Mouse (Mus musculus): Measurements from ENCODE around the gene Cfap73.

Gene Cfap73

DNA sequence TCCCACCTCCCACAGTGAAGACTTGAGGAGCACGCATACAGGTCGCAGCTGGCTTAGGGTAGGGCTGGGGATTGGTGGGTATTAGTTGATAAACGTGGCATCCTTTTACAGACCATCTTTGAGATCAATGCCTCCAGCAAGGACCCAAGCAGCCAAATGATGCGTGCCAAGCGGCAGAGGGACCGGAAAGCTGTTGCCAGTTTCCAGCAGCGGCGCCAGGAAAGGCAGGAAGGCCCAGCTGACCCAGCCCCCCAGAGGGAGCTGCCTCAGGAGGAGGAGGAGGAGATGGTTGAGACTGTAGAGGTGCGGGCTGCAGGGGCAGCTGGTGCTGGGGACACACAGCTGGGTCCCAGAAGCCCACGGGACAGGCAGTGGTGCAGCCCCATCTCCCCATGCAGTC lies 9.6 kb downstream of the Cfap73 start:
- TF ChIP-seq NANOG (IDR thresholded peaks at IDR 0.05; ENCODE audit: borderline replicate concordance, low read length) (no peak), POU5F1 (IDR thresholded peaks at IDR 0.05; ENCODE audit: borderline replicate concordance, low read length) (no peak), CTCF (conservative IDR thresholded peaks at IDR 0.05; ENCODE audit: low read length) (no peak)
- Histone ChIP-seq H3K9me3 (ENCODE audit: low read length) (no peaks in the 10 kb centered on the region), H3K4me1 (replicated peaks; ENCODE audit: low read depth, low read length) (peaks cover 93% of the 10 kb centered on the region), H3K27me3 (ENCODE audit: insufficient read depth, low read length) (no peaks in the 10 kb centered on the region), H3K4me3 (replicated peaks; ENCODE audit: low read length) (no peak overlapping the region), H3K36me3 (ENCODE audit: insufficient read depth, low read length) (peaks cover 98% of the 10 kb centered on the region)

DNA sequence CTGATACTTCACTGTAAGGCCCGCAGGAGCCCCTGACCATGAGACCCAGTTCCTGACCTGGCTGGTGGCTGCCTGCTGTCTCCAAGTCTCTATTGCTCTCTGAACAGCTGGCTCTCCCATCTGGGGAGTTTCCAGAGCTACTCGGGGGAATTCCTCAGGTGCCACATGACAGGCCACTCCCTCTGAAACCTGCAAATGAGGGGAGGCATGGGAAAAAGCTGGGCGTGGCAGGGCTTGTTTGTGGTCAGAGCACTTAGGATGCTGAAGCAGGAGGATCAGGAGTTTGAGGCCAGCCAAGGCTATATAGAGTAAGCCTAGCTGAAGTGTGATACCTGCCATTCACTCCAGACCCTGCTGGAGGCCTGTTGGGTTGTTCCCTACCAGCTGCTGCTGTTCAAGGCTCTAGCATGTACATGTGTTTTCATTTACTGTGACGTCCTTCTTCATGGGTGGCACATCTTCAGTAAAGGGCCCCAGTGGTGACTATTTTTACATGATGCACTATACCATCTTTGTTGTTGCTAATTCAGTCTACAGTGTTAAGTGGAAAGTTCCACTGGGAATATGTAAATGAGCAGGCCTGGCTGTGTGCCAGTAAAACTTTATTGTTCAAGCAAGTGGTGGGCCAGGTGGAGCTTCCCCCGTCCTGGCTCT lies 11.7 kb downstream of the Cfap73 start:
- Histone ChIP-seq H3K4me3 (replicated peaks; ENCODE audit: low read length) (0 out of 2 replicates have a peak overlapping the region, but pooled peaks have one; percentile 20), H3K4me1 (replicated peaks; ENCODE audit: low read depth, low read length) (peaks cover 93% of the 10 kb centered on the region), H3K36me3 (ENCODE audit: insufficient read depth, low read length) (peaks cover 98% of the 10 kb centered on the region), H3K27me3 (ENCODE audit: insufficient read depth, low read length) (no peaks in the 10 kb centered on the region), H3K9me3 (ENCODE audit: low read length) (no peaks in the 10 kb centered on the region)
- TF ChIP-seq CTCF (conservative IDR thresholded peaks at IDR 0.05; ENCODE audit: low read length) (no peak), POU5F1 (IDR thresholded peaks at IDR 0.05; ENCODE audit: borderline replicate concordance, low read length) (no peak), NANOG (IDR thresholded peaks at IDR 0.05; ENCODE audit: borderline replicate concordance, low read length) (no peak)

GRCm38 (mm10) chr5:120621846-120622197 lies 12.2 kb downstream of the Cfap73 start:
- peaks cover 98% of the 10 kb centered on the region for H3K36me3 ChIP-seq (ENCODE audit: insufficient read depth, low read length)
- H3K27me3 ChIP-seq (ENCODE audit: insufficient read depth, low read length) = no peaks in the 10 kb centered on the region
- TF ChIP-seq NANOG (IDR thresholded peaks at IDR 0.05; ENCODE audit: borderline replicate concordance, low read length) (no peak), CTCF (conservative IDR thresholded peaks at IDR 0.05; ENCODE audit: low read length) (no peak)
- peaks cover 93% of the 10 kb centered on the region for H3K4me1 ChIP-seq (replicated peaks; ENCODE audit: low read depth, low read length)
- no peaks in the 10 kb centered on the region for H3K9me3 ChIP-seq (ENCODE audit: low read length)
- 0 out of 2 replicates have a peak overlapping the region, but pooled peaks have one; percentile 20 for H3K4me3 ChIP-seq (replicated peaks; ENCODE audit: low read length)

GRCm38 (mm10) chr5:120621078-120621765 lies 12.8 kb downstream of the Cfap73 start:
- Histone ChIP-seq H3K36me3 (ENCODE audit: insufficient read depth, low read length) (peaks cover 100% of the 10 kb centered on the region), H3K9me3 (ENCODE audit: low read length) (no peaks in the 10 kb centered on the region), H3K4me1 (replicated peaks; ENCODE audit: low read depth, low read length) (peaks cover 95% of the 10 kb centered on the region), H3K4me3 (replicated peaks; ENCODE audit: low read length) (0 out of 2 replicates have a peak overlapping the region, but pooled peaks have one; percentile 14), H3K27me3 (ENCODE audit: insufficient read depth, low read length) (no peaks in the 10 kb centered on the region)
- no peak for TF ChIP-seq POU5F1 (IDR thresholded peaks at IDR 0.05; ENCODE audit: borderline replicate concordance, low read length)
- no peak for TF ChIP-seq CTCF (conservative IDR thresholded peaks at IDR 0.05; ENCODE audit: low read length)
- no peak for TF ChIP-seq NANOG (IDR thresholded peaks at IDR 0.05; ENCODE audit: borderline replicate concordance, low read length)

DNA sequence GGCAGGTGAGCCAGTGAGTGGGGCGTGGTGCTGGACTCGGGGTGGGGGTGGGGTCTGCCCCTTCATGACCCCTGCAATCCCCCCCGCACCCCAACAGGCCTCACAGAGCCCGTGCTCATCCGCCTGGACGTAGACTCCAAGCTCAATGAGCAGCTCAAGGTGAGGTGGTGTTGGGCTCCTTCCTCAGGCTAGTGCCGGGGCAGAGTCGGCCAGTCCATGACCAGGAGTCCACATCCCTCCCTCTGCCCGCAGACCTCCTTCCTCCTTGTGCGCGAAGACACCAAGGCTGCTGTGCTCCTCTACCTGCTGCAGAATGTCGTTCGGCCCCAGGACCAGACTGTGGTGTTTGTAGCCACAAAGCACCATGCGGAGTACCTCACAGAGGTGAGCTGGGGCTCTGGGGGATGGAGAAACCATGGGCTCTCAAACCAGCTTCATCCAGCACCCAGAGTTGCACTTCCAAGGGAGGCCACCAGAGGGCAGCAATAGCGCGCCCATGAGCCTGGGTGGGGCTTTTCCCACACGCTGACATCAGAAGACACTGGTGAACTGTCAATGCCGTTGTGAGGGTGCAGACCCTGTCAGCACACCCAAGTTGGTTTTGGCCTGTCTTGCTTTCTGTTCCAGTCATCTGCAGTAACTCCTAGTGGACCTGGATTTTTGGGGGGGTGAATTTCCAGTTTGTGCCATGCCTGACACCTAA lies 13.5 kb downstream of the Cfap73 start:
- no peak for TF ChIP-seq POU5F1 (IDR thresholded peaks at IDR 0.05; ENCODE audit: borderline replicate concordance, low read length)
- TF ChIP-seq CTCF (conservative IDR thresholded peaks at IDR 0.05; ENCODE audit: low read length) = peak; percentile 99
- Histone ChIP-seq H3K27me3 (ENCODE audit: insufficient read depth, low read length) (no peaks in the 10 kb centered on the region), H3K9me3 (ENCODE audit: low read length) (no peaks in the 10 kb centered on the region), H3K4me1 (replicated peaks; ENCODE audit: low read depth, low read length) (peaks cover 94% of the 10 kb centered on the region), H3K4me3 (replicated peaks; ENCODE audit: low read length) (peak overlapping the region; percentile 39; the same call in 1 of the 2 replicates), H3K36me3 (ENCODE audit: insufficient read depth, low read length) (peaks cover 100% of the 10 kb centered on the region)

DNA sequence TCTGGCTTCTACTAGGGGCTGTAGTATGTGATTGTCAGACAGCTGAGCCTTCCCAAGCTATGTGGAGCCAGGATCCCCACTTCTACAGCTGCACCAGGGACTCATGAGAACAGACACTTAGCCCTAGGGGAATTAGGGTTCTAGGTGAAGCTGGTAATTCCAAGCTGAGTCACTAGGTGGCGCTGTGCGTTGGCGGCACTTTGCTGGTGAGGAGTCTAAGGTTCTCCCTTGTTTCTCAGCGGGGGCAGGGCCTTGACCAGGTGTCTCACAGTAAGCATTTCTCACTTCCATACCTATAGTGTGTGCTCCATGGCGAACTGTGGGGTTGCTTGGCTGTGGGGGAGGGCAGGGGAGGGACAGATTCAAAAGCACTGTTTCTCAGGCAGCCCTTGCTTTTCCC lies 14.8 kb downstream of the Cfap73 start:
- peaks cover 94% of the 10 kb centered on the region for H3K36me3 ChIP-seq (ENCODE audit: insufficient read depth, low read length)
- H3K4me3 ChIP-seq (replicated peaks; ENCODE audit: low read length) = peak overlapping the region; percentile 50; the same call in 1 of the 2 replicates
- H3K27me3 ChIP-seq (ENCODE audit: insufficient read depth, low read length) = no peaks in the 10 kb centered on the region
- peaks cover 95% of the 10 kb centered on the region for H3K4me1 ChIP-seq (replicated peaks; ENCODE audit: low read depth, low read length)
- no peaks in the 10 kb centered on the region for H3K9me3 ChIP-seq (ENCODE audit: low read length)
- TF ChIP-seq NANOG (IDR thresholded peaks at IDR 0.05; ENCODE audit: borderline replicate concordance, low read length) (no peak), CTCF (conservative IDR thresholded peaks at IDR 0.05; ENCODE audit: low read length) (peak; percentile 98)

DNA sequence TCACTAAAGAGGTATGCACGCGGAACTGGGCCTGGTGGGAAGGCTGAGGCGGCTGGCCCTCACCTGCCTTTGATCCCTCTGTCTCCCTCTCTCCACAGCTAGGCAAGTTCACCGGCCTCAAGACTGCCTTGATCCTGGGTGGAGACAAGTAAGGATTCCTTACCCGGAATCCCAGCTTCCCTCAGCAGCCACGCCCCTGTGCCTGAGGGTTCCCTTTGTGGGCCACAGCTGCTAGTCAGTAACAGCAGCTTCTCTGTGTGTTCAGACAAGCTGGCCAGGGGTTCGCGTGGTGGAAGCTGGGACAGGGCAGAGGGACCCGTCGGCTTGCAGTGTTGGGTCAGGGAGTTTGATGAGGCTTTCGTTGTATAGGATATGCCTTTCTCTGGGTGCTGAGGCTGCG lies 15.3 kb downstream of the Cfap73 start:
- TF ChIP-seq NANOG (IDR thresholded peaks at IDR 0.05; ENCODE audit: borderline replicate concordance, low read length) (no peak), CTCF (conservative IDR thresholded peaks at IDR 0.05; ENCODE audit: low read length) (no peak), POU5F1 (IDR thresholded peaks at IDR 0.05; ENCODE audit: borderline replicate concordance, low read length) (no peak)
- no peaks in the 10 kb centered on the region for H3K27me3 ChIP-seq (ENCODE audit: insufficient read depth, low read length)
- H3K4me3 ChIP-seq (replicated peaks; ENCODE audit: low read length) = peak overlapping the region; percentile 50
- no peaks in the 10 kb centered on the region for H3K9me3 ChIP-seq (ENCODE audit: low read length)
- H3K36me3 ChIP-seq (ENCODE audit: insufficient read depth, low read length) = peaks cover 90% of the 10 kb centered on the region
- peaks cover 95% of the 10 kb centered on the region for H3K4me1 ChIP-seq (replicated peaks; ENCODE audit: low read depth, low read length)

- H3K4me1 ChIP-seq (replicated peaks; ENCODE audit: low read depth, low read length) = peaks cover 82% of the 10 kb centered on the region
- no peak for TF ChIP-seq NANOG (IDR thresholded peaks at IDR 0.05; ENCODE audit: borderline replicate concordance, low read length)
- TF ChIP-seq CTCF (conservative IDR thresholded peaks at IDR 0.05; ENCODE audit: low read length) = peak; percentile 98
- no peak overlapping the region for H3K4me3 ChIP-seq (replicated peaks; ENCODE audit: low read length)
- no peaks in the 10 kb centered on the region for H3K9me3 ChIP-seq (ENCODE audit: low read length)
- H3K27me3 ChIP-seq (ENCODE audit: insufficient read depth, low read length) = no peaks in the 10 kb centered on the region
- peaks cover 67% of the 10 kb centered on the region for H3K36me3 ChIP-seq (ENCODE audit: insufficient read depth, low read length)
Measured at GRCm38 (mm10) chr5:120615903-120616302, 18.1 kb downstream of the Cfap73 start.

All from E14TG2a.4 (cell line).